Mouse (Mus musculus) adrenal gland, adult 2 months (tissue): ENCODE data around the gene Cdca5. TPM values are rescaled to one million over a fixed set of nuclear protein-coding genes. Genes with fewer than 3 reads are reported as not detected.

Source experiments
- DNase-seq: peaks from one replicate; pipeline ENCODE4 v3.0.0; 2021
- microRNA-seq, 2 experiments: library from miRNA; unstranded; fragments of <30 nt; microRNA quantifications; one replicate each; pipeline ENCODE4 v1.2.0; 2021
- polyA plus RNA-seq: library from polyadenylated mRNA; depleted of rRNA; stranded (reverse); fragments of >200 nt; gene quantifications from 2 replicates; pipeline ENCODE4 v1.2.3, GENCODE M21; 2012; rRNA removed
- total RNA-seq, 2 experiments: library from RNA; stranded (reverse); gene quantifications; 2 replicates each; pipeline ENCODE4 v1.2.3; 2021

Gene Cdca5
- total and polyA plus RNA-seq, 3 experiments: 0.73 to 0.98 (median 0.80) TPM

- peak; percentile 83 for DNase-seq
Observed at GRCm38 (mm10) chr19:6141394-6141749, 56.6 kb downstream of the Cdca5 start, which contains the start of gene Arl2. Arl2 (minus strand) TSS chr19:6141548.

Small RNAs within 50 kb of the gene (microRNA-seq; reads per million reads assigned to microRNA genes)
- gene Mir6988: 0.88 to 2.5 reads per million in 2 experiments

Other genes starting within 250 kb of the Cdca5 start
- gene Frmd8, start 209.7 kb upstream of the Cdca5 start, total RNA-seq: 10 to 100 TPM; 41.2 to 51.4 TPM
- 27.8 and 36.4 TPM in 2 replicates for gene Frmd8, start 209.7 kb upstream of the Cdca5 start, polyA plus RNA-seq
- 10 to 100 TPM; 15.5 to 36.2 TPM for gene Slc25a45, start 207.2 kb upstream of the Cdca5 start, total RNA-seq
- gene Slc25a45, start 207.2 kb upstream of the Cdca5 start, polyA plus RNA-seq: 42.4 and 44.6 TPM in 2 replicates
- 1 to 10 TPM; 1.0 to 1.1 TPM for gene Tigd3, start 190.8 kb upstream of the Cdca5 start, total RNA-seq
- gene Tigd3, start 190.8 kb upstream of the Cdca5 start, polyA plus RNA-seq: 0.48 and 0.53 TPM in 2 replicates
- gene Dpf2, start 172.0 kb upstream of the Cdca5 start, total RNA-seq: 100 to 1,000 TPM in 1 of 2 experiments, 10 to 100 TPM in 1; 90.6 to 125 TPM
- gene Dpf2, start 172.0 kb upstream of the Cdca5 start, polyA plus RNA-seq: 51.7 and 56.3 TPM in 2 replicates
- 1 to 10 TPM; 5.5 to 8.0 TPM for gene Cdc42ep2, start 160.2 kb upstream of the Cdca5 start, total RNA-seq
- gene Cdc42ep2, start 160.2 kb upstream of the Cdca5 start, polyA plus RNA-seq: 5.6 and 5.9 TPM in 2 replicates
- gene Pola2, start 120.8 kb upstream of the Cdca5 start, total RNA-seq: 10 to 100 TPM; 15.9 to 20.4 TPM
- gene Pola2, start 120.8 kb upstream of the Cdca5 start, polyA plus RNA-seq: 36.0 and 41.0 TPM in 2 replicates
- gene Slc22a20, start 98.8 kb upstream of the Cdca5 start, total RNA-seq: not detected
- not detected in 2 replicates for gene Slc22a20, start 98.8 kb upstream of the Cdca5 start, polyA plus RNA-seq
- 10 to 100 TPM; 34.9 to 42.1 TPM for gene Capn1, start 69.1 kb upstream of the Cdca5 start, total RNA-seq
- 34.8 and 37.9 TPM in 2 replicates for gene Capn1, start 69.1 kb upstream of the Cdca5 start, polyA plus RNA-seq
- 10 to 100 TPM; 54.1 to 71.3 TPM for gene Syvn1, start 38.4 kb upstream of the Cdca5 start, total RNA-seq
- gene Syvn1, start 38.4 kb upstream of the Cdca5 start, polyA plus RNA-seq: 87.3 and 114 TPM in 2 replicates
- gene Mrpl49, start 27.2 kb upstream of the Cdca5 start, total RNA-seq: 10 to 100 TPM; 64.8 to 67.5 TPM
- 15.8 and 17.0 TPM in 2 replicates for gene Mrpl49, start 27.2 kb upstream of the Cdca5 start, polyA plus RNA-seq
- gene Fau, start 27.1 kb upstream of the Cdca5 start, total RNA-seq: 1,000 to 10,000 TPM; 1,141 to 1,229 TPM
- 984 and 1,350 TPM in 2 replicates for gene Fau, start 27.1 kb upstream of the Cdca5 start, polyA plus RNA-seq
- 10 to 100 TPM; 24.7 to 37.5 TPM for gene Znhit2, start 23.8 kb upstream of the Cdca5 start, total RNA-seq
- 134 and 152 TPM in 2 replicates for gene Znhit2, start 23.8 kb upstream of the Cdca5 start, polyA plus RNA-seq
- gene Tm7sf2, start 16.6 kb upstream of the Cdca5 start, total RNA-seq: 10 to 100 TPM; 22.0 to 48.3 TPM
- 91.9 and 126 TPM in 2 replicates for gene Tm7sf2, start 16.6 kb upstream of the Cdca5 start, polyA plus RNA-seq
- gene Vps51, start 7.8 kb upstream of the Cdca5 start, total RNA-seq: 10 to 100 TPM; 57.1 to 60.0 TPM
- 64.4 and 66.3 TPM in 2 replicates for gene Vps51, start 7.8 kb upstream of the Cdca5 start, polyA plus RNA-seq
- not detected for gene Tmem262, start 5.0 kb upstream of the Cdca5 start, total RNA-seq
- 1.0 TPM in 1 of 2 replicates, not detected in the other for gene Tmem262, start 5.0 kb upstream of the Cdca5 start, polyA plus RNA-seq
- not detected for gene Gm28374, start 2.7 kb upstream of the Cdca5 start, total RNA-seq
- gene Gm28374, start 2.7 kb upstream of the Cdca5 start, polyA plus RNA-seq: 0.38 and 0.64 TPM in 2 replicates
- gene Zfpl1, start within 50 bp of the Cdca5 start, total RNA-seq: 10 to 100 TPM; 38.9 to 43.5 TPM
- gene Zfpl1, start within 50 bp of the Cdca5 start, polyA plus RNA-seq: 91.2 and 122 TPM in 2 replicates
- not detected for gene AC131692.1, start 9.4 kb downstream of the Cdca5 start, total RNA-seq
- not detected in 2 replicates for gene AC131692.1, start 9.4 kb downstream of the Cdca5 start, polyA plus RNA-seq
- not detected for gene Naaladl1, start 20.8 kb downstream of the Cdca5 start, total RNA-seq
- gene Naaladl1, start 20.8 kb downstream of the Cdca5 start, polyA plus RNA-seq: 0.09 and 0.13 TPM in 2 replicates
- 10 to 100 TPM; 15.7 to 16.5 TPM for gene Sac3d1, start 33.7 kb downstream of the Cdca5 start, total RNA-seq
- 92.6 and 97.2 TPM in 2 replicates for gene Sac3d1, start 33.7 kb downstream of the Cdca5 start, polyA plus RNA-seq
- 10 to 100 TPM; 27.0 to 28.2 TPM for gene Snx15, start 43.3 kb downstream of the Cdca5 start, total RNA-seq
- gene Snx15, start 43.3 kb downstream of the Cdca5 start, polyA plus RNA-seq: 76.8 and 81.1 TPM in 2 replicates
- 1 to 10 TPM; 1.8 to 2.6 TPM for gene Batf2, start 56.0 kb downstream of the Cdca5 start, total RNA-seq
- gene Batf2, start 56.0 kb downstream of the Cdca5 start, polyA plus RNA-seq: 5.0 and 6.6 TPM in 2 replicates
- gene Arl2, start 56.6 kb downstream of the Cdca5 start, total RNA-seq: 10 to 100 TPM; 84.1 to 96.5 TPM
- gene Arl2, start 56.6 kb downstream of the Cdca5 start, polyA plus RNA-seq: 313 and 329 TPM in 2 replicates
- 1 to 10 TPM; 2.4 to 4.1 TPM for gene Majin, start 99.4 kb downstream of the Cdca5 start, total RNA-seq
- 0.56 and 0.72 TPM in 2 replicates for gene Majin, start 99.4 kb downstream of the Cdca5 start, polyA plus RNA-seq
- 10 to 100 TPM; 18.7 to 23.7 TPM for gene Gpha2, start 141.4 kb downstream of the Cdca5 start, total RNA-seq
- 237 and 302 TPM in 2 replicates for gene Gpha2, start 141.4 kb downstream of the Cdca5 start, polyA plus RNA-seq
- gene Ppp2r5b, start 150.9 kb downstream of the Cdca5 start, total RNA-seq: 100 to 1,000 TPM in 1 of 2 experiments, 10 to 100 TPM in 1; 87.1 to 123 TPM
- gene Ppp2r5b, start 150.9 kb downstream of the Cdca5 start, polyA plus RNA-seq: 247 and 266 TPM in 2 replicates
- gene Atg2a, start 156.7 kb downstream of the Cdca5 start, total RNA-seq: 10 to 100 TPM; 31.0 to 36.0 TPM
- gene Atg2a, start 156.7 kb downstream of the Cdca5 start, polyA plus RNA-seq: 105 and 108 TPM in 2 replicates
- gene Ehd1, start 191.7 kb downstream of the Cdca5 start, total RNA-seq: 100 to 1,000 TPM; 129 to 133 TPM
- 470 and 474 TPM in 2 replicates for gene Ehd1, start 191.7 kb downstream of the Cdca5 start, polyA plus RNA-seq
- 10 to 100 TPM; 14.4 to 24.6 TPM for gene Cdc42bpg, start 221.5 kb downstream of the Cdca5 start, total RNA-seq
- gene Cdc42bpg, start 221.5 kb downstream of the Cdca5 start, polyA plus RNA-seq: 23.7 and 26.6 TPM in 2 replicates
- gene Men1, start 250.0 kb downstream of the Cdca5 start, total RNA-seq: 10 to 100 TPM; 54.6 to 54.8 TPM
- gene Men1, start 250.0 kb downstream of the Cdca5 start, polyA plus RNA-seq: 71.1 and 71.2 TPM in 2 replicates